Mouse (Mus musculus) hindbrain, embryonic 12.5 days (tissue): Measurements from ENCODE around the gene Olfr1441. TPM values are rescaled to one million over a fixed set of nuclear protein-coding genes. Genes with fewer than 3 reads are reported as not detected.
A peak's percentile ranks its signal among the peaks of the same experiment; 100 is the strongest.

Experiments used
- ATAC-seq: fragments of 200-750 bp; cut with Nextera tagmentation; 2 replicates; pipeline ENCODE4 v1.8.0; 2017; ENCODE audit warnings: moderate TSS enrichment; ENCODE audit not compliant: low FRiP score
- H3K27ac ChIP-seq: fragments of 300-500 bp; sonication (generic); 2 replicates; pipeline ENCODE4 v1.5.1; 2016; ENCODE audit warnings: mild to moderate bottlenecking
- H3K27me3 ChIP-seq: fragments of 300-500 bp; sonication (generic); 2 replicates; pipeline ENCODE4 v1.6.1; 2016; ENCODE audit warnings: mild to moderate bottlenecking
- H3K36me3 ChIP-seq: fragments of 300-500 bp; sonication (generic); 2 replicates; pipeline ENCODE4 v1.6.1; 2016; ENCODE audit warnings: mild to moderate bottlenecking
- H3K4me1 ChIP-seq: fragments of 300-500 bp; sonication (generic); 2 replicates; pipeline ENCODE4 v1.6.1; 2016
- H3K4me2 ChIP-seq: fragments of 300-500 bp; sonication (generic); replicated peaks from 2 replicates; pipeline ENCODE4 v1.6.1; 2016; ENCODE audit warnings: mild to moderate bottlenecking
- H3K4me3 ChIP-seq: fragments of 300-500 bp; sonication (generic); 2 replicates; pipeline ENCODE4 v1.5.1; 2016; ENCODE audit warnings: mild to moderate bottlenecking
- H3K9ac ChIP-seq: fragments of 300-500 bp; sonication (generic); 2 replicates; pipeline ENCODE4 v1.6.1; 2016; ENCODE audit warnings: mild to moderate bottlenecking, moderate library complexity
- H3K9me3 ChIP-seq: fragments of 300-500 bp; sonication (generic); replicated peaks from 2 replicates; pipeline ENCODE4 v1.6.1; 2016; ENCODE audit warnings: mild to moderate bottlenecking
- WGBS: fragments of 180-500 bp; shearing (Covaris S2); methylation state at CpG from one replicate; pipeline ENCODE4 v1.1.7; 2016; 5-methylcytosine and 5-hydroxymethylcytosine counted together
- polyA plus RNA-seq: library from polyadenylated mRNA; unstranded; fragments of >200 nt; fragmentation: Nextera tagmentation; extraction: Ambion mirVana; gene quantifications from 2 replicates; pipeline ENCODE4 v1.2.1, GENCODE M21; 2016

The Olfr1441 gene
- not detected in 2 replicates for polyA plus RNA-seq

DNA sequence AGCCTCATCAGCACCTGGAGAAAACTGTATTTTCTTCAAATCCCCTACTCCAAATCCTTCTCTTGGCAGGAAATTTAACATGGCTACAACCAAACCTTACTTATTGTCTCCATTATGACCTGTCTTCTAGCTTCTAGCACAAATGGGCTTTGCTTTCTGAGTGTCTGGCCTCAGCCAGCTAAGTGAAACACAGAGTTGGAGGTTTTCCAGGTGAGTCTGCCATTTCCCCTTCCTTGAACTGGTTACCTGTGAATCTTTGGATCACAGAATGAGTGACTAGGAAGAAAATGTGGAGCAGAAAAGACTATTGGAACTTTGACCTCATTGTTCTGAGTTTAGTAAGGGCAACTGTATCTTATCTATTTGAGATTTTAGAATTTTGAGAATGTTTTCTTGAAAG lies at the start of gene Olfr1441:
Olfr1441 (plus strand) TSS at position 73 of the 400 bp plus-strand sequence.
- no peak for ATAC-seq
- H3K4me1 ChIP-seq, result no peaks in the 10 kb centered on the region
- no peak within 1 kb of the TSS for H3K9ac ChIP-seq
- H3K27ac ChIP-seq, result no peak within 1 kb of the TSS
- H3K27me3 ChIP-seq, result no peaks in the 10 kb centered on the region
- H3K4me2 ChIP-seq, result no peak within 1 kb of the TSS
- H3K36me3 ChIP-seq, result no peaks in the 10 kb centered on the region
- no peak within 1 kb of the TSS for H3K4me3 ChIP-seq
- no peaks in the 10 kb centered on the region for H3K9me3 ChIP-seq

DNA sequence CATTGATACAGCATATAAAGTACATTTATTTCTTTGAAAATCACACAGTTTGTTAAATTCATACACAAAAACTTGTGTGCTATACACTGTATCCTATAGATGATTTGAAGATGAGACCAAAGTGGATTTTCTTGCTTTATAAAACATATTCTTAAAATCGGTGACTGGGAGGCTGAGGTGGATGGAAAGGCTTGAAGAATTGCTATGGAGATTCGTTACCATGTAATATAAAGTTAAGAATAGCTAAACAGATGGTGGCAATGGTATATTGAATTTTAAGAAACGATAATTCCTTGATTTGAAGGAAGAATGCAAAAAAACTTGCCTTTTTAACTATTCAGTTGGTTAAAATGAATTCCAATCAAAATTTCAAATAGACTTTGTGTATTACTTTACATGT lies 44.2 kb upstream of the Olfr1441 start:
- no peak for ATAC-seq
- 81% methylated on average over 3 of the region's 3 CpGs for WGBS
- no peaks in the 10 kb centered on the region for H3K27me3 ChIP-seq

DNA sequence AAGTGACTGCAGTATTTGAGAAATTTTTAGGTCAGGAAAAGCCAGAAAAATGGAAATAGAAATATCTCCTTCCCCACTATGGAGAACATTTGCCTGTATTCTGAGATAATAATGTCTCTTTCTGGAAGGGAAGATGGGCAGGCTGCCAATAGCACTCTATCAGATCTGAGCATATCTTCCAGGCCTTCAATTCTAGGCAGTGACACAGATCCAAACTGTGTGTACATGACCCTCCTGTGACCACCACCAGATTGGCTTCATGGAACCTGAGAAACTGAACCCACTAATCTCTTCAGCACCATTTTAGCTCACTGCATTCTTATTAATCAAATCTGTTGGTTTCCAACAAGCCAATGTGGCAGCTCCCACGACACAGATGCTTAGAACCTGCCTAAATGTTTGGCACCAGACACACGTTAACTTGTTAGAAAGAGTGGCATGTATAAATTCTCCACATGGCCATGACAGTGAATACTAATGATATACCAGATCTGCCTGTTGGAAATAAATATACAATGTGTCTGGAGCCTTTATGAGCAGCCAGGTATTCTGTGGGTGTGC lies 42.7 kb upstream of the Olfr1441 start:
- no peaks in the 10 kb centered on the region for H3K27me3 ChIP-seq
- H3K27ac ChIP-seq, result no peak overlapping the region
- H3K36me3 ChIP-seq, result no peaks in the 10 kb centered on the region
- H3K4me1 ChIP-seq, result no peaks in the 10 kb centered on the region
- 80% methylated on average over 2 of the region's 2 CpGs for WGBS
- H3K4me3 ChIP-seq, result no peak overlapping the region
- H3K9me3 ChIP-seq, result no peaks in the 10 kb centered on the region
- H3K9ac ChIP-seq, result no peak overlapping the region
- no peak for ATAC-seq
- H3K4me2 ChIP-seq, result no peak overlapping the region

More for the DNA sequence above, 44.2 kb upstream of the Olfr1441 start:
- Histone ChIP-seq H3K4me2 (no peak overlapping the region), H3K4me1 (no peaks in the 10 kb centered on the region), H3K27ac (no peak overlapping the region), H3K4me3 (no peak overlapping the region), H3K9ac (no peak overlapping the region), H3K36me3 (no peaks in the 10 kb centered on the region), H3K9me3 (no peaks in the 10 kb centered on the region)

DNA sequence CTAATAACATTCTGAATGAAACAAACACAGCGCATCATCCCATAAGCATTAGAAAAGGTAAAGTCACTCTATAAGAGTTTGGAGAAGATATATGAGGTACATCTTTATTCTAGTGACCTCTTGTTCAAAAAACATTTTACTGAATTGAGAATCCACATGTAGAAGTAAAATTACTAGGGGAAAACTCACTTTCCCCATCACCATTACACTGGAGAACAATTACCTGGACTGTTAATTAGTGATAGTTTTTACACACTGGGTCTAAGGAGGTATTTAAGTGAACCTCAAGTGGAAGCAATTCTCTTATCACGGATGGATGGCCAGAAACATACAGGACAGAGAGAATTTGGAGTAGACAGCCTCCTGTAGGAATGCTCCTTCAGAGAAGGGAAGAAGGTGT lies 30.3 kb upstream of the Olfr1441 start, which contains the start of gene Olfr1440:
Olfr1440 (plus strand) TSS at position 301 of the 400 bp plus-strand sequence.
- 91% methylated on average over 2 of the region's 2 CpGs for WGBS
- Histone ChIP-seq H3K9me3 (no peaks in the 10 kb centered on the region), H3K36me3 (no peaks in the 10 kb centered on the region), H3K27ac (no peak within 1 kb of the TSS), H3K9ac (no peak within 1 kb of the TSS), H3K27me3 (no peaks in the 10 kb centered on the region), H3K4me1 (no peaks in the 10 kb centered on the region), H3K4me3 (no peak within 1 kb of the TSS), H3K4me2 (no peak within 1 kb of the TSS)
- ATAC-seq, result no peak

DNA sequence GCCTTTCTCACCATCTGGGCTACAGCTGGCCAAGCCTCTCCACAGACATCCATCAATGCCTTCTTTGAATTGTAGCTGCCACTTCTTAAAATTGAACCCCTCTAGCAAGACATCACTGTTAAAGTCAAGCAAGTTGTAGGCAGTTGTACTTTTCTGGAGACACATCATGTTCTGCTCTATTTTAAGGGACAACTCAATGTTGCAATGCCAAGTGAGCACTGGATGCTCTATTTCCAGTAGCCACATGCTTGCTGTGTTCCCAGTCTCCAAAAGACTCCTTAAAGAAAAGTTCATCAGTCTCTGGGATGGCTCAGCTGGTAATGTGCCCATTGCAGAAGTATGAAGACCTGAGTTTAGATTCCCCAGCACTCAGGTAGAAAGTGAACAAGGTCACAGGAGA lies 3.5 kb upstream of the Olfr1441 start:
- H3K4me1 ChIP-seq, result no peaks in the 10 kb centered on the region

DNA sequence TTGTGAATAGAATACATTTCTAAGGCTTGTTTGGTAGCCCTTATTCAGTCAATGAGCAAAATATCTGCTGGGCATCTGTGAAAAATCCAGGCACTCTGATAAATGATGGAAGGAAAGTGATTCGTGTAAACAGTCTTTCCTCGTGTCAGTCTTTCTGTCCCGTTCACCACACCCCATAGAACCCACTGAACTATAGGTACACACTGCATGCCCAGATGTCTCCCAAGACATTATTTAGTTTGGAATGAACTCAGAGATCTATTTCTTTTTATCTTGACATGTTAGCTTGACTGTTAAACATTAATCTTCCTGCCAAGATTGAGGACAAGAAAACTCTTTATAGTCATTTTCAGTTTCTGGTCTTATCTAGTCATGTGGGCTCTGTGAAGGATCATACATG lies 1.1 kb downstream of the Olfr1441 start:
- whole genome bisulfite sequencing, result 86% methylated on average over 3 of the region's 3 CpGs
- H3K27me3 ChIP-seq, result no peaks in the 10 kb centered on the region
- no peak for ATAC-seq

More for the DNA sequence above, 3.5 kb upstream of the Olfr1441 start:
- Histone ChIP-seq H3K4me2 (no peak overlapping the region), H3K36me3 (no peaks in the 10 kb centered on the region), H3K9ac (no peak overlapping the region), H3K27me3 (no peaks in the 10 kb centered on the region), H3K9me3 (no peaks in the 10 kb centered on the region), H3K4me3 (no peak overlapping the region), H3K27ac (no peak overlapping the region)
- ATAC-seq, result no peak

DNA sequence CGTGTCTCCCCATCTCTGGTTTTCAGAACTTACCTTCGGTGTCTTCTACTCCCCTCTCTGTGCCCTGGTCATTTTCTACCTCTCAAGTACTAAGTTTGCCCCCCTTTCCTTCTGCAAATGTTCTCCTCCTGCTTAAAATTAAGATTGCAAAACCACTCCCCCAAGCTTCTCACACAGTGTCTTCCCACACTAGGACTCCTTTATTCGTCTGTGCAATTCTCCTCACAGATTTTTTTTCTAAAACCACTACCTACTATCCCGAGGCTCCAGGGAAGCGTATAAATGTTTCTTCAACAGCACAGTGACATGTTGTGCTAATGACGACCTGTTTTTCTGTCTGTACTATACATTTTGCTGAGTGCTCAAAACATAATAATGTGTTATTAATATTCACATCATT lies 3.3 kb downstream of the Olfr1441 start:
- H3K27ac ChIP-seq, result no peak overlapping the region
- no peak overlapping the region for H3K9ac ChIP-seq
- H3K27me3 ChIP-seq, result no peaks in the 10 kb centered on the region
- no peak overlapping the region for H3K4me2 ChIP-seq
- 79% methylated on average over 6 of the region's 6 CpGs for WGBS
- no peak for ATAC-seq
- H3K4me1 ChIP-seq, result no peaks in the 10 kb centered on the region
- H3K36me3 ChIP-seq, result no peaks in the 10 kb centered on the region
- H3K4me3 ChIP-seq, result no peak overlapping the region
- H3K9me3 ChIP-seq, result no peaks in the 10 kb centered on the region

More for the DNA sequence above, 1.1 kb downstream of the Olfr1441 start:
- no peaks in the 10 kb centered on the region for H3K36me3 ChIP-seq
- H3K4me2 ChIP-seq, result no peak overlapping the region
- no peak overlapping the region for H3K4me3 ChIP-seq
- no peaks in the 10 kb centered on the region for H3K9me3 ChIP-seq
- H3K4me1 ChIP-seq, result no peaks in the 10 kb centered on the region
- no peak overlapping the region for H3K27ac ChIP-seq
- no peak overlapping the region for H3K9ac ChIP-seq

DNA sequence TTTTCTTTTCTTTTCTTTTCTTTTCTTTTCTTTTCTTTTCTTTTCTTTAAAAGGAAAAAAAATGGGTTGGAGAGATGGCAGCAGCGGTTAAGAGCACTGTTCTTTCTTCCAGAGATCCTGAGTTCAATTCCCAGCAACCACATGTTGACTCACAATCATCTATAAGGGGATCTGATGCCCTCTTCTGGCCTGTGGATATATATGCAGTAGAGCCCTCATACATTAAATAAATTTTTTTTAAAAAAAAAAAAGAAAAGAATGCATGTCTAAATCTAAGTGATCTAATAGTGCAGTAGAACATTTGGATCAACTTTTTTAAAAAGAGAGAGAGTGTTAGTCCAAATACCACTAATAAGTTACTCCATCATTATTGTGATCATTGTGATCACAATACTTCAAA lies 4.4 kb downstream of the Olfr1441 start:
- Histone ChIP-seq H3K4me3 (no peak overlapping the region), H3K9me3 (no peaks in the 10 kb centered on the region), H3K4me2 (no peak overlapping the region), H3K9ac (no peak overlapping the region), H3K4me1 (no peaks in the 10 kb centered on the region), H3K36me3 (no peaks in the 10 kb centered on the region), H3K27me3 (no peaks in the 10 kb centered on the region), H3K27ac (no peak overlapping the region)
- no peak for ATAC-seq
- WGBS, result 80% methylated on average over 1 of the region's 1 CpGs

DNA sequence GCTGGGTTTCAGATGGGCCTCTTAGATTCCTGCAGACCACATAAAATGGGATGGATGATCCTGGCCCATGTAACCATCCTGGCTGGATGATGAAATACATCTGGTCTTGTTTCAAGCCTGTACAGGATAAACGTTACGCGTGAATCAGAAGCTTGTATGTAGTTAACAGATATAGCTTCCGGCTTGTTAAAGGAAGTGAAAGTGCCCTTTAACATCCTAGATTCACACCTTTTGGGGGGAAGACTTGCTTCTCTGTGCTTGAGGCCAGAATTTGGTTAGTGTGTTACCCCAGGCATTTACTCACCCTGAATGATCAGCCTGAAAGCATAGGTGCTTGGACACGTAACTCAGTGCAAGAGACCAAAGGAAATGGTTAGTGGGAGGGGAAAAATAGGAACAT lies 9.9 kb downstream of the Olfr1441 start:
- no peak overlapping the region for H3K9ac ChIP-seq
- no peak overlapping the region for H3K27ac ChIP-seq
- H3K4me1 ChIP-seq, result no peaks in the 10 kb centered on the region
- H3K27me3 ChIP-seq, result no peaks in the 10 kb centered on the region
- 96% methylated on average over 5 of the region's 5 CpGs for WGBS
- no peak overlapping the region for H3K4me3 ChIP-seq
- no peaks in the 10 kb centered on the region for H3K9me3 ChIP-seq
- no peak for ATAC-seq
- H3K4me2 ChIP-seq, result no peak overlapping the region
- no peaks in the 10 kb centered on the region for H3K36me3 ChIP-seq

DNA sequence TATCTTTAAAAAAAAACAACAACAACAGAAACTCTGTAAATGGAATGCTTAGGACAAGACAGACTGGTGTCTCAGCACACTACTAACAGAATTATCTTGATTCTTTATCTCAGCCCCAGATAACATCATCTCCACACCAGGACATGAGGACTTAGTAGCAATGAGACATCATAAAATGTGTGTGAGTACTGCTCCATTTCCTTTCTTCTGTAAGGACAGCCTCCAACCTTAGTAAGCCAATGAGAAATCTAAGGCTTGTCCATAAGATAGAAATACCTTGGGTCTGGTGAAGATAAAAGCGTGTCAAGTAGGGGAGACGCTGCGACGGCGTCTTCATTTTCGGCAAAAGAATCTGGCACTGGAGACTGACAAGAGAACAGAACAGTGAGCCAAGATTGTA lies 10.4 kb downstream of the Olfr1441 start, which contains the start of gene Pfpl:
Pfpl (plus strand) TSS at position 301 of the 400 bp plus-strand sequence.
- 95% methylated on average over 6 of the region's 6 CpGs for WGBS
- Histone ChIP-seq H3K4me3 (no peak within 1 kb of the TSS), H3K36me3 (no peaks in the 10 kb centered on the region), H3K27me3 (no peaks in the 10 kb centered on the region), H3K9me3 (no peaks in the 10 kb centered on the region), H3K27ac (no peak within 1 kb of the TSS), H3K9ac (no peak within 1 kb of the TSS), H3K4me1 (no peaks in the 10 kb centered on the region), H3K4me2 (no peak within 1 kb of the TSS)
- no peak for ATAC-seq

DNA sequence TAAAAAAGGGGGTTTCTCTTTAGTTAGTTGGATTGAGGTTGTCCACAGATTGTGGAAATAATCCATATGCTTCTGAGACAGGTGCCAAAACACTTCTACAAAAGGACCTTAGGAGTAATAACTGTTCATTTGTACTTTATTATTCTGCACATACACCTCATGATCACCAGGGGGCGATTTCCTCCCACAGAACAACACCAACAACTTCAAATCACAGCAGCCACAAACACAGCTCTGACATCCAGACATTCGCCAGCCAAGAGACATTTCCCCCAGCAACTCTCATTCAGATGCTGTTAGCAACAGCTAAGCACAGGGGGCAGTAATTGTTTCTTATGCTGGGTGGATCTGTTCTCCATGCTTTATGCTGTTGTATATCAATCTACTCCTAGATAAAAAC lies 15.8 kb downstream of the Olfr1441 start:
- Histone ChIP-seq H3K4me2 (no peak overlapping the region), H3K27me3 (no peaks in the 10 kb centered on the region), H3K36me3 (no peaks in the 10 kb centered on the region), H3K27ac (no peak overlapping the region), H3K9me3 (no peaks in the 10 kb centered on the region), H3K4me1 (no peaks in the 10 kb centered on the region), H3K4me3 (no peak overlapping the region), H3K9ac (no peak overlapping the region)
- WGBS, result 4% methylated on average over 2 of the region's 2 CpGs
- ATAC-seq, result peak; percentile 67

DNA sequence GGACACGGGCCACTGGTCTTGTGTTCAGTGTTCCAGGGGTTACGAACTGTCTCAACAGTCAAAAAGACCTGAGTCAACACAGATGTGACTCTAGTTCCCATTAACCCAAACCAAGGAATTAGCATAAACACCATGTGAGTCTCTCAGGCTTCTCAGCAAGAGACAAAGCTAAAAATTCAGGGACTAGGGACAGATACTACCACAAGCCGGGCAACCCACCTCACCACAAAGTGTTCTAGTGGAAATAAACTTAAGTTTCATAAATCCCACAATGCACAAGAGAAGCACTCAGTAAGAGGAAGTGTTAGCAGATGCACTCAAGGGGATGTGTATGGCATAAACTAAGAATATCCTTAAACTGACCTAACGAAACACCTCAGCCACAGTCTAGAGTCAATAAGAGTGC lies 17.8 kb downstream of the Olfr1441 start:
- H3K4me1 ChIP-seq, result no peaks in the 10 kb centered on the region
- WGBS, result 84% methylated on average over 4 of the region's 4 CpGs

DNA sequence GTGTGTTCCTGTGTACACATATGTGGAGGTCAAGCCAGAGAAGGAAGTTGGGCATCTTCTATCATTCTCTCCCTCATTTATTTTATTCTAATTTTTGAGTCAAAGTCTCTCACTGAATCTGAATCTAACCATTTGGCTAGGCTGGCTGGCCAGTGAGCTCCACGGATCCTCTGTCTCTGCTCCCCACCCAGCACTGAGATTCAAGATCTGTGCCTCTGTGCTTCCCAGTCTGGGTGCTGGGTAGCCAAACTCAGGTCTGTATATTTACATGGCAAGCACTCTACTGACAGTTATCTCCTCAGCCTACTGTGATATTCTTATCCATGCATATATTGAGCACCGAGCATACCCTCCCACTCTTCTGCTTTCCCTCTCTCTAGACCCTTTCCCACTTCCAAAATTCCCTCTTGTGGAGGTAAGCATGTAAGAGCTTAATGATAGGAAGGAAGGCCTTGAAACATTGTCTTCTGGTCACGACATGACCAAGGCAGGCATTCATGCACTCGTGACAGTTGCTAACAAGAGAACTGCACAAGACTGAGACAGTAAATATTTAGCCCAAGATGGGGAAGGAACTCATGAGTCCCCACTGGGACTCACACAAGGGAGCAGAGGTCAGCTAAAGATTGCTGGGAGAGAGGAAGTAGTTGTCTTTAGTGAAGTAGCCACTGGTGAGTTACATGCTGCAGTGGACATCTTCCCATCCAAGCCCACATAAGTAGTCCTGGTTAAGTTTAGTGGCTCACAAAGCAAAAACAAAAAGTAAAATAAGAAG lies 18.7 kb downstream of the Olfr1441 start:
- no peak overlapping the region for H3K4me3 ChIP-seq
- ATAC-seq, result no peak
- H3K4me1 ChIP-seq, result no peaks in the 10 kb centered on the region
- no peak overlapping the region for H3K4me2 ChIP-seq
- H3K9me3 ChIP-seq, result no peaks in the 10 kb centered on the region
- 84% methylated on average over 4 of the region's 4 CpGs for WGBS
- no peaks in the 10 kb centered on the region for H3K36me3 ChIP-seq
- no peak overlapping the region for H3K9ac ChIP-seq
- H3K27ac ChIP-seq, result no peak overlapping the region
- no peaks in the 10 kb centered on the region for H3K27me3 ChIP-seq

More for the DNA sequence above, 17.8 kb downstream of the Olfr1441 start:
- ATAC-seq, result no peak
- no peaks in the 10 kb centered on the region for H3K9me3 ChIP-seq
- no peak overlapping the region for H3K4me2 ChIP-seq
- H3K9ac ChIP-seq, result no peak overlapping the region
- no peak overlapping the region for H3K27ac ChIP-seq
- no peaks in the 10 kb centered on the region for H3K27me3 ChIP-seq
- no peak overlapping the region for H3K4me3 ChIP-seq
- H3K36me3 ChIP-seq, result no peaks in the 10 kb centered on the region
